Mouse (Mus musculus) colon, adult 2 months (tissue): ENCODE measurements around the gene Abtb1. TPM values are rescaled to one million over a fixed set of nuclear protein-coding genes. Genes with fewer than 3 reads are reported as not detected.

Experiments
- polyA plus RNA-seq: library from polyadenylated mRNA; depleted of rRNA; stranded (reverse); fragments of >200 nt; gene quantifications from 2 replicates; pipeline ENCODE4 v1.2.3, GENCODE M21; 2012; rRNA removed

Gene Abtb1
- 69.8 and 104 TPM in 2 replicates for polyA plus RNA-seq

DNA sequence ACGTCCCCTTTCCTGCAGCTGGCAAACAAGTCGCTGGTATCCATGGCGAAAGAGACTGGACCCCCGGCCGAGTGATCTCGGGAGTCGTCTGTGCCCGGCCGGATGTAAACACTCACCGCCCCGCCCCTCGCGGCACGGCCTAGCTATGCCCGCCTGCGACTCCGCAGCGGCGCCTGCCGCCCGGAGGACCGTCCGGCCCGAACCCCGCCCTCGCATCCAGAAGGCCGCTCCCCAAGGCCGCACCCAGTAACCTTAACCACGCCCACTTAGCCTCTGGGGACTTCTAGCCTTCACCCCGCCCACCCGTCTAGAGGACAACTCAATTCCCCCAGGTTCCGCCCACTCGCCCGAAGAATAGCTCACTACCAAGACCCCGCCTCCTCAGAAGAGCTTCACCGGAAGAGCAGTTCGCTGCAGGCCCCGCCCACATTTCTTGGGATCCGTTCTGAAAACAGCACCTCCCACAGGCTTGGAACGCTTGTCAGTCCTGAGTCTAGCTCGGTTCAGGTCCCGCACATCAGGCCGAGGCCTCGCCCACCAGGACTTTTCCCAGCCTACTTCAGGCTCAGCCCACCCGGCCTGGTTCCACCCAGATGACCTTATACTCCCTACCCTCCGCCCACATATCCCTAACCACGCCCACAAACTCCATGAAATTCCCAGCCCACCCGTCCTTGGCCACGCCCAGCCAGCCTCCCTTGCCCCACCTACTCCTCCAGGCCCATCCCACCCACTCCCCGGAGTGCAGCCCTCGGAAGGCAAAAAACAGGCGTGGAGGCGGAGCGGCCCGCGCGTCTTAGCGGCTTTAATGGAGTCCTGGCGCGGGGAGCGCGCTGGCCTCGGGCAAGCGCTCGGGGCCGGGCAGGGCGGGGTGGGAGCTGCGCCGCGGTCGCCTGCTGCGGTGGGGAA, at the start of gene Abtb1:
Gene Abtb1 (minus strand): TSS at position 204 of the 909 bp plus-strand sequence.

DNA sequence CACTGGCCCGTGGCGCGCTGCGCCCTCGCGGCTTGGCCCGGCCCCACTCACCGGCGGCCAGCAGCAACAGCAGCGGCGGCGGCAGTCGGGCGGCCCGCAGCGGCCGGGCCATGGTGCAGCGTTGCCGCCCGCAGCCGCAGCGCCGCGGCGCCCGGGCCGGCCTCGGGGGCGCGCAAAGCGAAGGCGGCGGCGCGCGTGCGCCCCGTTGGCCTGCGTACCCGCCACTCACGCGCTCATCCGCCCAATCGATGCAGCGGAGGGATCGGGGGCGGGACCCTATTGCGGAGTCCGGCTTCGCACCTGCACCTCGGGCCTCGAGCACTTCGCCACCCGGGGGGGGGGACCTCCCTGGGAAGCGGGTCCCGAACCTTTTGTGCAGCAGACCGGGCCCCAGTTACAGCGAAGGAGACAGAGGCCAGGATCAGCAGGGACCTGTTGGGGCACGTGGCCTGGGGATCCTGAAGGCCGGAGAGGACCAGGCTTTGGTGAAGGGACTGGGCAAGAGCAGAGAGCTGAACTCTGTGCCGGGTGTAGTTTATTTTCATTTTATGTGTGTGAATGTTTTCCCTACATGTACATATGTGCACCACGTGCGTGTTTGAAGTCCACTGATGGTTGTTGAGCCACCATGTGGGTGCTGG, 33.2 kb upstream of the Abtb1 start, which contains the start of gene Podxl2:
Gene Podxl2 (minus strand): TSS at position 177 of the 641 bp plus-strand sequence.

Other genes with a start within 250 kb of the Abtb1 start
- gene Kbtbd12, start 204.0 kb downstream of the Abtb1 start, polyA plus RNA-seq: 0.12 and 0.31 TPM in 2 replicates
- gene Mgll, start 117.6 kb downstream of the Abtb1 start, polyA plus RNA-seq: 68.3 and 86.1 TPM in 2 replicates
- 19.6 and 27.1 TPM in 2 replicates for gene Podxl2, start 33.1 kb upstream of the Abtb1 start, polyA plus RNA-seq
- 22.2 and 27.1 TPM in 2 replicates for gene Mcm2, start 56.8 kb upstream of the Abtb1 start, polyA plus RNA-seq
- gene Tpra1, start 60.3 kb upstream of the Abtb1 start, polyA plus RNA-seq: 163 and 189 TPM in 2 replicates